Mouse (Mus musculus) liver, embryonic 14.5 days (tissue): ENCODE data around the gene Sdhc. TPM values are rescaled to one million over a fixed set of nuclear protein-coding genes. Genes with fewer than 3 reads are reported as not detected.

ENCODE experiments used
- ATAC-seq: fragments of 200-750 bp; cut with Nextera tagmentation; 2 replicates; pipeline ENCODE4 v1.8.0; 2017; ENCODE audit warnings: moderate number of reproducible peaks, mild to moderate bottlenecking, moderate library complexity; ENCODE audit not compliant: insufficient read depth
- DNase-seq, 3 experiments: peaks; one replicate each; pipeline ENCODE4 v3.0.0-alpha.2; 2012 to 2013; ENCODE audit warnings: low read depth in 3 of 3, low spot score in 3 of 3
- H3K27ac ChIP-seq: fragments of 300-500 bp; sonication (generic); 2 replicates; pipeline ENCODE4 v1.5.1; 2014; ENCODE audit warnings: moderate library complexity, mild to moderate bottlenecking, control low read depth, inconsistent platforms
- H3K27me3 ChIP-seq: fragments of 300-500 bp; sonication (generic); 2 replicates; pipeline ENCODE4 v1.6.1; 2014; ENCODE audit warnings: mild to moderate bottlenecking, low read length, moderate library complexity; ENCODE audit not compliant: control insufficient read depth, insufficient read depth
- H3K36me3 ChIP-seq: fragments of 300-500 bp; sonication (generic); replicated peaks from 2 replicates; pipeline ENCODE4 v1.6.1; 2014; ENCODE audit warnings: low read depth; ENCODE audit not compliant: control insufficient read depth, insufficient read depth
- H3K4me1 ChIP-seq, 2 experiments: fragments of 200-500 bp in 1 of 2; fragments of 300-500 bp in 1 of 2; sonication (generic) in 1 of 2; replicated peaks; 2 replicates each; pipeline ENCODE4 v1.6.1; 2012 to 2014; ENCODE audit warnings: antibody characterized with exemption in 1 of 2, inconsistent platforms in 1 of 2, low read length in 1 of 2; ENCODE audit not compliant: control insufficient read depth in 2 of 2, insufficient read depth in 2 of 2
- H3K4me2 ChIP-seq: fragments of 300-500 bp; sonication (generic); 2 replicates; pipeline ENCODE4 v1.6.1; 2014; ENCODE audit warnings: low read depth, mild to moderate bottlenecking, control low read depth, moderate library complexity
- H3K4me3 ChIP-seq, 2 experiments: fragments of 200-500 bp in 1 of 2; fragments of 300-500 bp in 1 of 2; sonication (generic) in 1 of 2; 2 replicates each; pipeline ENCODE4 v1.5.1; 2012 to 2014; ENCODE audit warnings: low read depth in 2 of 2, low read length in 2 of 2, mild to moderate bottlenecking in 2 of 2, control low read depth in 1 of 2, inconsistent platforms in 1 of 2, moderate library complexity in 1 of 2; ENCODE audit not compliant: insufficient read depth in 1 of 2
- H3K9ac ChIP-seq: fragments of 300-500 bp; sonication (generic); replicated peaks from 2 replicates; pipeline ENCODE4 v1.6.1; 2014; ENCODE audit warnings: mild to moderate bottlenecking, control low read depth, moderate library complexity
- H3K9me3 ChIP-seq: fragments of 300-500 bp; sonication (generic); 2 replicates; pipeline ENCODE4 v1.6.1; 2016; ENCODE audit warnings: low read length, mixed read lengths; ENCODE audit not compliant: control insufficient read depth
- CTCF ChIP-seq: IDR thresholded peaks from 2 replicates; pipeline ENCODE4 v1.5.1; 2016; ENCODE audit warnings: antibody characterized with exemption, low read depth, control low read depth
- EP300 ChIP-seq: IDR thresholded peaks from 2 replicates; pipeline ENCODE4 v1.6.1; 2016; ENCODE audit warnings: antibody characterized with exemption, low read depth
- WGBS: fragments of 180-500 bp; shearing (Covaris S2); extraction: QIAGEN DNeasy Blood & Tissue Kit; methylation state at CpG from one replicate; pipeline ENCODE4 v1.1.7; 2014; ENCODE audit not compliant: insufficient replicate concordance; 5-methylcytosine and 5-hydroxymethylcytosine counted together
- polyA plus RNA-seq, 2 experiments: library from polyadenylated mRNA; depleted of rRNA in 1 of 2; stranded (reverse) in 1 of 2; unstranded in 1 of 2; fragments of >200 nt; fragmentation: Nextera tagmentation in 1 of 2; extraction: Ambion mirVana in 1 of 2; gene quantifications; 2 replicates each; pipeline versions ENCODE4 v1.2.1 to v1.2.3; 2012 to 2014

Gene Sdhc
- polyA plus RNA-seq, 2 experiments = 111 to 147 TPM

- ATAC-seq (no peak), DNase-seq (no peak)
- 28% methylated on average over 3 of the region's 3 CpGs for WGBS
- TF ChIP-seq EP300 = no peak
- TF ChIP-seq CTCF = no peak
- Histone ChIP-seq H3K9ac (no peak overlapping the region), H3K4me2 (no peak overlapping the region), H3K4me3 (no peak overlapping the region), H3K27me3 (no peaks in the 10 kb centered on the region), H3K9me3 (no peaks in the 10 kb centered on the region), H3K4me1 (peaks cover 0 to 6% of the 10 kb centered on the region in 2 experiments; a peak in 2 of 4 replicates), H3K27ac (no peak overlapping the region), H3K36me3 (no peaks in the 10 kb centered on the region)
Observed at GRCm38 (mm10) chr1:171183620-171184019, 33.2 kb upstream of the Sdhc start.

DNA sequence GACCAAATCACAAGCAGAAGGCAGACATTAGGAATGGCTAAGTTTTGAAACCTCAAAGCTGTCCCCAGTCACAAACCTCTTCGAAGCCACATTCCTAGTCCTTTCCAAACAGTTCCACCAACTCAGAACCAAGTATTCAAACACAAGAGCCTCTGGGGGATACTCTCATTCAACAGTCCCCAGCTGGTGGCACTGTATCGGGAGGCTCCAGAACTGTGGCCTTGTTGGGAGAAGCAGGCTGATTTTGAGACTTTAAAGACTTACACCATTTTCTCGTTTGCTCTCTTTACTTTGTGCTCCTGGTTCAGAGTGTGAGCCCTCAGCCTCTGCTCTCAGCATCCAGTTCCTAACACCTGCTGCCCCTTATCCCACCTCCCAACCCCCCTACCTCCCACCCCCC, 32.6 kb upstream of the Sdhc start:
- H3K36me3 ChIP-seq = no peaks in the 10 kb centered on the region
- H3K4me3 ChIP-seq = no peak overlapping the region
- H3K4me2 ChIP-seq = no peak overlapping the region
- H3K27ac ChIP-seq = no peak overlapping the region
- no peaks in the 10 kb centered on the region for H3K27me3 ChIP-seq
- TF ChIP-seq CTCF (no peak), EP300 (no peak)
- no peaks in the 10 kb centered on the region for H3K9me3 ChIP-seq
- no peak for DNase-seq
- H3K9ac ChIP-seq = no peak overlapping the region
- ATAC-seq = no peak
- 69% methylated on average over 3 of the region's 3 CpGs for WGBS
- peaks cover 0 to 6% of the 10 kb centered on the region in 2 experiments; a peak in 2 of 4 replicates for H3K4me1 ChIP-seq

GRCm38 (mm10) chr1:171179487-171180171, 29.2 kb upstream of the Sdhc start:
- TF ChIP-seq CTCF = no peak
- no peak for TF ChIP-seq EP300
- Histone ChIP-seq H3K9ac (no peak overlapping the region), H3K4me3 (no peak overlapping the region), H3K4me2 (no peak overlapping the region), H3K27me3 (no peaks in the 10 kb centered on the region), H3K36me3 (no peaks in the 10 kb centered on the region), H3K4me1 (peaks cover 0 to 6% of the 10 kb centered on the region in 2 experiments; a peak in 2 of 4 replicates), H3K27ac (no peak overlapping the region), H3K9me3 (no peaks in the 10 kb centered on the region)
- DNase-seq (no peak), ATAC-seq (no peak)
- 64% methylated on average over 5 of the region's 5 CpGs for WGBS

DNA sequence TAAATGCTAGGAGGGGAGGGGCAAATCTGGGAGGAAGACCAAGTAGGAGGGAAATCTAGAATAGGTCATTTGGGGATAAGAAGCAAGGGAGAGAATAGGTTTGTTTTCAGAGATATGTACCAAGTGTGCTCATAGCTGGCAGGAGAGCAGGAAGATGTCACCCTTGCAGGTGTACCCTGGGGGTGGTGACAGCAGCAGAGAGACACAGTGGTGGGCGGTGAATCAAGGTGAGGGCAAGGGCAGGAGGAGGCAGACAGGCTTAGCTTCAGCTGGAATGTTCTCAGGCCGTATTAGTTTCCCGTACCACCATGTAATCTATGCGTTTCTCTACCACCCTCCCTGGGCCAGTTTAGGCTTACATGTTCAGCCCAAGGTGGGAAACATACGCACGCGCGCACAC, 22.4 kb upstream of the Sdhc start:
- Histone ChIP-seq H3K36me3 (no peaks in the 10 kb centered on the region), H3K27ac (no peak overlapping the region), H3K27me3 (no peaks in the 10 kb centered on the region), H3K4me2 (no peak overlapping the region), H3K4me1 (no peaks in the 10 kb centered on the region), H3K9ac (no peak overlapping the region), H3K9me3 (no peaks in the 10 kb centered on the region), H3K4me3 (no peak overlapping the region)
- TF ChIP-seq CTCF (no peak), EP300 (no peak)
- ATAC-seq = no peak
- WGBS = 85% methylated on average over 8 of the region's 8 CpGs
- DNase-seq = no peak

DNA sequence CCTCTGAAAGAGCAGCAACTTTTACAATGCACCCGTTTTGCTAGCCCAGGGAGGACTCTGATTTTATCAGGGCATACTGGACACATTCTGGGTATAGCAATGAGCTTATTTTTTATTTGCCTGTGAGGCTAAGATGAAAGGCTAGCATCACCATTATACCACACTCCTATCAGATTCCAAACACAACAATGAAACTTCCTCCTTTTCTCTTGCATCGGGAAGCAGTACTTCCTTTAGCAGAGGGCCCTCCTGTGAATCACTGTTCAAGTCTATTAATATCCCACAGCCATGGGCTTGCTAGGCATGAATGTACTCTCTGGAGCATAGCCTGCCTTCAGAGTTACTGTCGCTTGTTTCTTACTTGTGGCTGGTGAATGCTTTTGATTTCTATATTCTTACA, 20.7 kb upstream of the Sdhc start:
- DNase-seq (no peak), ATAC-seq (no peak)
- no peaks in the 10 kb centered on the region for H3K9me3 ChIP-seq
- no peaks in the 10 kb centered on the region for H3K36me3 ChIP-seq
- no peaks in the 10 kb centered on the region for H3K4me1 ChIP-seq
- H3K4me2 ChIP-seq = no peak overlapping the region
- no peak overlapping the region for H3K27ac ChIP-seq
- no peak overlapping the region for H3K9ac ChIP-seq
- 6% methylated on average over 3 of the region's 3 CpGs for WGBS
- no peak for TF ChIP-seq EP300
- no peak for TF ChIP-seq CTCF
- H3K27me3 ChIP-seq = no peaks in the 10 kb centered on the region
- no peak overlapping the region for H3K4me3 ChIP-seq
